Mouse (Mus musculus) erythroblast, embryonic 14.5 days (primary cell): ENCODE measurements around the gene Gm10638. TPM values are rescaled to one million over a fixed set of nuclear protein-coding genes. Genes with fewer than 3 reads are reported as not detected.

ENCODE experiments used
- H3K27me3 ChIP-seq: 2 replicates; pipeline ENCODE4 v1.6.1; 2012; ENCODE audit warnings: inconsistent platforms; ENCODE audit not compliant: control insufficient read depth
- H3K36me3 ChIP-seq: 2 replicates; pipeline ENCODE4 v1.6.1; 2012; ENCODE audit warnings: mild to moderate bottlenecking, inconsistent platforms; ENCODE audit not compliant: control insufficient read depth
- H3K4me1 ChIP-seq: 2 replicates; pipeline ENCODE4 v1.6.1; 2012; ENCODE audit warnings: inconsistent platforms; ENCODE audit not compliant: control insufficient read depth
- H3K4me3 ChIP-seq: replicated peaks from 2 replicates; pipeline ENCODE3; 2012; ENCODE audit warnings: moderate library complexity, mild to moderate bottlenecking, inconsistent platforms
- H3K9me3 ChIP-seq: 2 replicates; pipeline ENCODE4 v1.6.1; 2012; ENCODE audit warnings: low read length, inconsistent platforms, mixed read lengths; ENCODE audit not compliant: control insufficient read depth
- GATA1 ChIP-seq: IDR thresholded peaks from 2 replicates; pipeline ENCODE4 v1.6.1; 2012; ENCODE audit warnings: low read length, inconsistent platforms, mixed read lengths
- TAL1 ChIP-seq: IDR thresholded peaks from 3 replicates; pipeline ENCODE4 v1.6.1; 2012; ENCODE audit warnings: low read length, inconsistent platforms, mixed read lengths
- polyA plus RNA-seq: library from polyadenylated mRNA; stranded (reverse); fragments of >175 nt; gene quantifications from 2 replicates; pipeline ENCODE4 v1.2.3, GENCODE M21; 2012

Gene Gm10638
- polyA plus RNA-seq, 1 experiment: 1.3 TPM

DNA sequence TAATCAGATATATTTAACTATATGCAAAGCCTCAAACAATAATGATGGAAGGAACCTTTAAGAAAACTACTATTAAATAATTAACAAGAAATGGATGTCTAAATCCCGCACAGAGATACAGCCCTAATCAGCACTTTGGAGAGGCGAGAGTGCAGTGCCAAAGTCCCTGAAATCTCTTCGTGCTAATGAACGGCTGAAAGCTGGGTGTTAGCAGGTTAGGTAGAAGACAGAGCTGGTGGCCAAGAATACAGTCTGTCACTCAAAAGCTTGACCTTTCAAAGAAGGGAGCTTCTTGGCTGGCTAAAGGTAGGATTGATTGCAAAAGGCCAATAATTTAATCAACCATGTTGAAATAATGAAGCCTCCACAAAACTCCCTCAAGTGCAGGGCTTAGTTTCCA is 11.3 kb upstream of the Gm10638 start:
- no peaks in the 10 kb centered on the region for H3K9me3 ChIP-seq
- peaks cover 36% of the 10 kb centered on the region for H3K4me1 ChIP-seq
- no peak overlapping the region for H3K4me3 ChIP-seq
- TF ChIP-seq GATA1 (no peak), TAL1 (no peak)
- H3K36me3 ChIP-seq: peaks cover 3% of the 10 kb centered on the region
- no peaks in the 10 kb centered on the region for H3K27me3 ChIP-seq

DNA sequence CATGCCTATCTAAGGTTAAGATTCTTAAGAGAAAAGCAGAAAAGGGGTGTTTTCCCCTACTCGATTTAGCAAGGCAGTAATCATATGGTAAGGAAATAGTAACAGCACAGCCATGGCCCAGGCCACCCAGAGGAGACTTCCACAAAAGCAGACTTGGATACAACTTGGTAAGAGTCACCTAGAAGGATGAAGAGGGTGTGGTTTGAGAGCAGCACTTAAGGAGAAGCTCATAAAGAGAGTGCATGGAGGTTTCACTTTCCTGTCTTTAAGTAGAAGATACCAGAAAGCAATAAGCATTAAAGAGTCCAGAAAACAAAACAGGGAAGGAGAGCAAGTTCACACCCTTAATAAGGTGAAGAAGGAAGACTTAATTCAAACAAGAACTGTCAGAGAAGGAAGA is 10.5 kb upstream of the Gm10638 start:
- Histone ChIP-seq H3K9me3 (no peaks in the 10 kb centered on the region), H3K36me3 (peaks cover 3% of the 10 kb centered on the region), H3K27me3 (no peaks in the 10 kb centered on the region), H3K4me3 (no peak overlapping the region), H3K4me1 (peaks cover 37% of the 10 kb centered on the region)
- TF ChIP-seq GATA1 (no peak), TAL1 (no peak)

DNA sequence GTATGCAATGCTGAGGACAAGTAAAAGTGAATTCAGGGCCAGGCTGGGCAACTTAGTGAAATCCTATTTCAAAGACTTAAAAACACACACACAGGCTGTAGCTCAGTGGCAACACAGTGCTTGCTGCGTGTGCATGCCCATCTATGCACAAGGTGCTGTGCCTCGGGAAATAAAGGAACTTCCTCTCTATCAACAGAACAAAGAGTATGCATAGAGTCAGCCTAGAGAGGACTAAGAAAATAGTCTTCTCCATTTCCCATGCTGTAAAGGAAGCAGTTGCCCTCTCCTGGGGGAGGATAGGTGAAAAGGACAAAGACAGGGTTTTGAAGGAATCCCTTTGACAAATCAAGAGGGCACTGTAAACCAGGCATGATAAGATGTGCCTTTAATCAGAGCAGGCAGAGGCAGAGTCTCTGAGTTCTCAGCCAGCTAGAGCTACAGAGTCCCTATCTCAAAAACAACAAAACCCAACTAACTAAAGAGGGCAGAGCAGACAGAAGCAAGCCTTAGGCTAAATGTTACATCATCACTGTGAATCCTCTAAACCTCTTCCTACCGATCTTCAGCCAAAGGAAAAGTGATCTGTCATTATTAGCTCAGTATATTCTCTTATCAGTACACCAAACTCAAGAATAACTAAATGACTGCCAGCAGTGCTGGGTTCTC is 9.9 kb upstream of the Gm10638 start:
- no peaks in the 10 kb centered on the region for H3K9me3 ChIP-seq
- no peaks in the 10 kb centered on the region for H3K27me3 ChIP-seq
- TF ChIP-seq GATA1 (no peak), TAL1 (no peak)
- H3K4me1 ChIP-seq: peaks cover 41% of the 10 kb centered on the region
- H3K4me3 ChIP-seq: no peak overlapping the region
- peaks cover 3% of the 10 kb centered on the region for H3K36me3 ChIP-seq

DNA sequence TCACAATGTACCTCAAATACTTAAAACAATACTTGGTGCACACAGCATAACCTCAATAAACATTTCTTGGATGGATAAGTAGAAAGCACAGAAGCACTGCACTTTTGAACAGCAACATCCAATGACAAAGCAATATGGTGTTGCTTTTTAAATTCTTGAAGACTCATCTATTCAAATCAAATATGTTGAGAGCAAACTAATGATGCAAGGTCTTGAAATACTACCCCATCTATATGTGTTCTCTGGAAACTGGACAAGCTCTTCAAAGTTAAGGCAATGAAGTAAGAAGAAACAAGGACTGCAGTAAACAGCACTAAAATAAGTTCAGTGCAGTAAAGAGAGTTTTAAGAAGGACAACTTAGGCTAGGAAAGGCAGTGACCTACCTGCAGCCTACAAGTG is 4.6 kb upstream of the Gm10638 start:
- Histone ChIP-seq H3K27me3 (no peaks in the 10 kb centered on the region), H3K4me3 (no peak overlapping the region), H3K9me3 (no peaks in the 10 kb centered on the region), H3K36me3 (peaks cover 6% of the 10 kb centered on the region), H3K4me1 (peaks cover 60% of the 10 kb centered on the region)
- TF ChIP-seq GATA1 (no peak), TAL1 (no peak)

DNA sequence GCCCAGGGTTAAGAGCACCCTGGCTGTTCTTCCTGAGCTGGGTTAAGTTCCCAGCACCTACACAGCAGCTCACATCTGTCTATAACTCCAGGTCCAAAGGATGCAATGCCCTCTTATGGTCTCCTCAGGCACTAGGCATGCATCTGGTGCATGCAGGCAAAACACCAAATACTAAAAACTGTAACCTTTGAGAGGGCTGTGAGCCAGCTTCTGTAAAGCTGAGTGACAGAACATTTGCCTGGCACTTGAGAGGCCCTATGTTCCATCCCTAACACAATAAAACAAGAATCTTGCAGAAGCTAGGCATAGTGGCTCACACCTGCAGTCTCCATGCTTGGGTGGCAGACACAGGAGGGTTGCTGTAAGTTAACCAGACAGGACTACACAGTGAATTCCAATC is 3.9 kb upstream of the Gm10638 start:
- TF ChIP-seq GATA1: no peak
- TF ChIP-seq TAL1: no peak
- H3K36me3 ChIP-seq: peaks cover 6% of the 10 kb centered on the region
- H3K27me3 ChIP-seq: no peaks in the 10 kb centered on the region
- H3K4me1 ChIP-seq: peaks cover 60% of the 10 kb centered on the region
- no peaks in the 10 kb centered on the region for H3K9me3 ChIP-seq
- no peak overlapping the region for H3K4me3 ChIP-seq

DNA sequence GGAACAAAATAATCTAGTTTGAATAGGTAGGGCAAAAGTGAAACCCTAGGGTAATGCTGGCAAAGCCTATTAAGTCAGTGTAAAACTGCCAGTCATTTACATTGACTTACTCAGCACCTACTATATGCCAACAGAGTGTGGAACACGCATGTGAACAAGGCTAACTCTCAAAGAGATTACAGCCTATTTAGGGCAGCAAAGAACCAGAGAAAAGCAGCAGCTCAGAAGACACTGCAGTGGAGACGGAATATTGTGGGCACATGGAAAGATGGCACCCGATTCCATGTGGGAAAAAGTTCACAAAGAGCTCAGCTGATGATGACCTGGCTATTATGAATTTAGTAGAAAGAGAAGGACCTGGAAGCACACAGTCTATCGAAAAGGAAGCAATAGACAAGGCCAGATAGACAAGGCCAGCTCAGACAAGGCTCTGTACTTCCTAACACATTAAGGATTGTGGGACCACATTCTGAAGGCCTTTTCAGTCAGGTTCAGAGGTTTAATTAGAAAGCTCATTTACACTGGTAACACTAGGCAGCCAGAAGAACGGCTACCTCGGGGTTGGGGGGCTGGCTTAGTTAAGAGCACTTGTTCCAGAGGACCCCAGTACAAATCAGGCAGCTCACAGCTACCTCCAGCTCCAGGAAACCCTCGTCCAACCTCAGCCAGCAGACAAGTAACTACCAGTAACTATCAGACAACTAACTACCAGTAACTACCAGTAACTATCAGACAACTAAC is 2.7 kb upstream of the Gm10638 start:
- Histone ChIP-seq H3K27me3 (no peaks in the 10 kb centered on the region), H3K9me3 (no peaks in the 10 kb centered on the region), H3K36me3 (peaks cover 6% of the 10 kb centered on the region), H3K4me3 (peak overlapping the region; percentile 95), H3K4me1 (peaks cover 64% of the 10 kb centered on the region)
- TF ChIP-seq TAL1 (no peak), GATA1 (no peak)

DNA sequence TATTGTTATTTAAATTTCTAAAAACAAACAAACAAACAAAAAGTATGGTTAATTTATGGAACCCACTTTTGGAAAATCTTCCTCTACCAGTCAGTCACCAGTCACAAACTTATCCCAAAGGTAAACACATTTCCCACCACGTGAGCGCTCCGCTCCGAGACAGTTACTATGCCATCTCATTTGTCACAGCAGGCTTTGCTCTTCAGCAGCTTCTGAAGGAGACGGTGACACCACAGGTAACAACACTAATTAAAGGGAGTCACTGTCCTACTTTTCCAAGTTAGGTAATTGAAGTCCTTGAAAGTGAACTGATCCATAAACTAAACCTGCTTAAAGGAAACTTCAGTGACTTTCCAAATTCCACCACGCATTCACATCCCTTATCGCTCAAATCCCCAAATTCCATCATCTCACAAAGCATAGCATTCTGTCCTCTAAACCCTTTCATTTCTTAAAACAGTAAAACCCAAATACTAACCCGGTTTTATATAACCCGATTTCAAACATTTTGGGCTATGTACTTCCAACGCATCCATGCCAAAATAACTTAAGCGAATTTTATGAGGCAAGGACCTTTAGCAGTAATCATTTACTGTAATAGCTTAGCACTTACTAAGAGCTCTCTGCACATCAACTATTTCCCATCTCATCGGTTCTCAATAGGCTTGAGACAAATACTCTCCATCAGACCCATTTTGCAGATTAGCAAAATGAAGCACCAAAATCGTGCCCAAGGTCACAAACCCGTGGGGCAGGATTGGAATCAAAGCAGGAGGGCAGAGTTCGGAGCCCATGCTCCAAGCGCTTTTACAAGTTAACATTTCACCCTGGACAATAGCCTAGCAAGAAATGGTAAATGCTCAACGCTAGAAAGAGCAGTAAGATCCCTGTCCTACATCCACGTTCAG is 932 bp upstream of the Gm10638 start:
- Histone ChIP-seq H3K27me3 (no peaks in the 10 kb centered on the region), H3K4me3 (peak overlapping the region; percentile 95), H3K36me3 (peaks cover 3% of the 10 kb centered on the region), H3K4me1 (peaks cover 57% of the 10 kb centered on the region), H3K9me3 (no peaks in the 10 kb centered on the region)
- no peak for TF ChIP-seq GATA1
- TF ChIP-seq TAL1: no peak

DNA sequence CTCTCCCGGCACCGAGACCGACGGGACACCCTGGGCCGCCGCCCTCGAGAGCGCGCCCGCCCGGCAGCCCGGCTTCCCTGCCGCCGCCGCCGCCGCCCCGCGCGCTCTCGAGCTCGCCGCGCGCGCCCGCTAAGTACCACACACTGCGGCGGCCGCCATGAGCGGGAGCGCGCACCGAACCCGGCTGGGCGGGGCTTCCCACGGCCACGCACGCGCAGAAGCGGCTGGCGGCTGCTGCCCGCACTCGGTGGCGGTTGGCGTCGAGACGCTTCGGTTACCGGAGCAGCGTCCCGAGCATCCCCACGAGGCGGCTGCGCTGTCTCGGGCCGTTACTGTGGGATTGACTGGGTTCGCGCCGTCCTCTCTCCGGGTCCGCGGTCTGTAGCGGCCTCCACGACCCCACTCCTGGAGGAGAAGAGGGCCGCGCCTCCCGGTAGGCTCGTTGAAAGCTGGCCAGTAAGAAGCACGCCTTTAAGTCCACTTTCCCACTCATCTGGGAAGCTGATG is 489 bp downstream of the Gm10638 start:
- Histone ChIP-seq H3K36me3 (peaks cover 3% of the 10 kb centered on the region), H3K27me3 (0 out of 2 replicates have a peak, but pooled peaks cover 3% of the 10 kb centered on the region), H3K4me3 (peak overlapping the region; percentile 95), H3K9me3 (no peaks in the 10 kb centered on the region), H3K4me1 (peaks cover 49% of the 10 kb centered on the region)
- TF ChIP-seq GATA1 (no peak), TAL1 (no peak)
